7 mouse cellular contexts compared by ENCODE assay signal in genomic region chr2:31150762-31151161, GRCm38 (mm10). TPM values are rescaled to one million over a fixed set of nuclear protein-coding genes. Genes with fewer than 3 reads are reported as not detected.
A peak's percentile ranks its signal among the peaks of the same experiment; 100 is the strongest.
DNase-seq lines count a peak whose midpoint lies in the region; ATAC-seq and TF ChIP-seq lines count a peak whose summit lies in the region.

No protein-coding gene starts in this region.

- no peak overlapping the region for H3K9ac ChIP-seq in limb, embryonic 12.5 days (replicated peaks)
- no peak overlapping the region for H3K9ac ChIP-seq in ES-E14 (ENCODE audit: insufficient read depth, low read depth, low read length, poor library complexity, severe bottlenecking)

- no peak overlapping the region for H3K4me2 ChIP-seq in limb, embryonic 12.5 days

- no peak for DNase-seq in limb, embryonic 10.5 days (ENCODE audit: low spot score)
- peak; percentile 59 for DNase-seq in CD4-positive helper T cell, adult 2 months (ENCODE audit: low read depth, low spot score)
- peak; percentile 63 for DNase-seq in ES-E14 (ENCODE audit: low read depth, low spot score)
- DNase-seq in induced T-regulatory cell, adult 2 months (ENCODE audit: low read depth) = peak; percentile 79
- no peak for DNase-seq in ovary, postnatal 10 days (ENCODE audit: low spot score)
- no peak for DNase-seq in gastrocnemius, postnatal 14 days

- H3K36me3 ChIP-seq in limb, embryonic 12.5 days = peaks cover 38% of the 10 kb centered on the region
- H3K36me3 ChIP-seq in limb, embryonic 10.5 days = peaks cover 34% of the 10 kb centered on the region
- no peaks in the 10 kb centered on the region for H3K36me3 ChIP-seq in ES-E14 (ENCODE audit: control insufficient read depth, insufficient read depth, low read length, poor library complexity, severe bottlenecking)

- 0 out of 2 replicates have a peak overlapping the region, but pooled peaks have one; percentile 96 for H3K4me3 ChIP-seq in limb, embryonic 12.5 days (replicated peaks)
- no peak overlapping the region for H3K4me3 ChIP-seq in limb, embryonic 10.5 days
- no peak overlapping the region for H3K4me3 ChIP-seq in ES-E14 (ENCODE audit: insufficient read depth in 1 of 2, low read depth in 1 of 2, low read length in 2 of 2, poor library complexity in 1 of 2, severe bottlenecking in 1 of 2)

- H3K27me3 ChIP-seq in limb, embryonic 12.5 days = no peaks in the 10 kb centered on the region
- H3K27me3 ChIP-seq in limb, embryonic 10.5 days (ENCODE audit: low read depth, poor library complexity, severe bottlenecking) = no peaks in the 10 kb centered on the region

- no peak for ATAC-seq in limb, embryonic 12.5 days (ENCODE audit: insufficient number of reproducible peaks, insufficient read depth, low FRiP score, low TSS enrichment, low read depth)

- H3K9me3 ChIP-seq in limb, embryonic 12.5 days = no peaks in the 10 kb centered on the region
- H3K9me3 ChIP-seq in limb, embryonic 10.5 days (replicated peaks) = no peaks in the 10 kb centered on the region
- H3K9me3 ChIP-seq in ES-E14 (ENCODE audit: control insufficient read depth, insufficient read depth, low read depth, low read length) = no peaks in the 10 kb centered on the region

- in situ Hi-C loops in ES-E14 (cut with MboI; ENCODE audit: low sequenced_read_pairs in 2 of 2, unreplicated experiment in 2 of 2) = no loop called here

- H3K27ac ChIP-seq in limb, embryonic 12.5 days = no peak overlapping the region
- no peak overlapping the region for H3K27ac ChIP-seq in limb, embryonic 10.5 days
- H3K27ac ChIP-seq in ES-E14 (ENCODE audit: insufficient read depth, low read depth, low read length, poor library complexity, severe bottlenecking) = no peak overlapping the region

- intact Hi-C loops in gastrocnemius, postnatal 14 days (cut with DNase I; ENCODE audit: low total_unique reads) = no loop called here

- H3K4me1 ChIP-seq in limb, embryonic 12.5 days (replicated peaks) = peaks cover 19% of the 10 kb centered on the region
- H3K4me1 ChIP-seq in limb, embryonic 10.5 days = peaks cover 13% of the 10 kb centered on the region
- H3K4me1 ChIP-seq in ES-E14 (ENCODE audit: control insufficient read depth in 2 of 2, insufficient read depth in 2 of 2, low read length in 2 of 2, poor library complexity in 1 of 2) = 0 out of 4 replicates have a peak, but pooled peaks cover 0 to 2% of the 10 kb centered on the region in 2 experiments

TF ChIP-seq in ES-E14, 5 proteins besides CTCF, POLR2A, EP300 and RAD21:
- TF ChIP-seq HCFC1 (IDR thresholded peaks at IDR 0.05; ENCODE audit: borderline replicate concordance, insufficient read depth, low read length) (no peak), ZC3H11A (IDR thresholded peaks at IDR 0.05; ENCODE audit: borderline replicate concordance, low read depth, low read length) (peak; percentile 44), MAFK (IDR thresholded peaks at IDR 0.05; ENCODE audit: insufficient read depth, low read depth, low read length) (no peak)

RNA-seq across cellular contexts. Expression of gene Gpr107, which starts 1.4 kb away (rescaled TPM):
- polyA plus RNA-seq in limb, embryonic 12.5 days (2016; fragmentation: Nextera tagmentation; extraction: Ambion mirVana) = 36.4 and 38.9 TPM in 2 replicates
- 29.0 and 38.0 TPM in 2 replicates for polyA plus RNA-seq in limb, embryonic 10.5 days (2016; fragmentation: Nextera tagmentation; extraction: Ambion mirVana)
- 111 and 156 TPM in 2 replicates for total RNA-seq in ES-E14 (2012; rRNA removed)
- 10 to 100 TPM; 24.7 to 25.2 TPM for total RNA-seq in gastrocnemius, postnatal 14 days (2021)

RNA-seq across cellular contexts. Expression of gene Fnbp1, which starts 9.0 kb away (rescaled TPM):
- 15.3 and 19.8 TPM in 2 replicates for polyA plus RNA-seq in limb, embryonic 12.5 days (2016; fragmentation: Nextera tagmentation; extraction: Ambion mirVana)
- 11.4 and 14.6 TPM in 2 replicates for polyA plus RNA-seq in limb, embryonic 10.5 days (2016; fragmentation: Nextera tagmentation; extraction: Ambion mirVana)
- 15.1 and 16.5 TPM in 2 replicates for total RNA-seq in ES-E14 (2012; rRNA removed)
- total RNA-seq in gastrocnemius, postnatal 14 days (2021) = 10 to 100 TPM; 16.5 to 21.1 TPM

Comparison
In these comparisons a context has a peak if more than half of its experiments do, and no peak if none do; other contexts are left out.
1. DNase-seq: peak in CD4-positive helper T cell, adult 2 months (single experiment), ES-E14 (single experiment) and induced T-regulatory cell, adult 2 months (single experiment); none in limb, embryonic 10.5 days (single experiment), ovary, postnatal 10 days (single experiment) and gastrocnemius, postnatal 14 days (single experiment).